Mouse (Mus musculus): Measurements from ENCODE around the gene Trim11.

Trim11 gene

GRCm38 (mm10) chr11:58980381-58980990 is 2.6 kb downstream of the Trim11 start:
- DNase-seq (ENCODE audit: low read depth, low spot score), result no peak

- no peak for DNase-seq (ENCODE audit: low read depth, low spot score)
These were observed 3.9 kb downstream of the Trim11 start for GRCm38 (mm10) chr11:58981541-58982447.

GRCm38 (mm10) chr11:58982471-58983097 is 4.7 kb downstream of the Trim11 start:
- no peak for DNase-seq (ENCODE audit: low read depth, low spot score)

GRCm38 (mm10) chr11:58983691-58984341 is 5.9 kb downstream of the Trim11 start:
- DNase-seq (ENCODE audit: low read depth, low spot score), result no peak

- DNase-seq (ENCODE audit: low read depth, low spot score), result no peak
These were observed 6.8 kb downstream of the Trim11 start for GRCm38 (mm10) chr11:58984657-58985056.

GRCm38 (mm10) chr11:58985299-58985917 is 7.5 kb downstream of the Trim11 start:
- DNase-seq (ENCODE audit: low read depth, low spot score), result no peak

DNA sequence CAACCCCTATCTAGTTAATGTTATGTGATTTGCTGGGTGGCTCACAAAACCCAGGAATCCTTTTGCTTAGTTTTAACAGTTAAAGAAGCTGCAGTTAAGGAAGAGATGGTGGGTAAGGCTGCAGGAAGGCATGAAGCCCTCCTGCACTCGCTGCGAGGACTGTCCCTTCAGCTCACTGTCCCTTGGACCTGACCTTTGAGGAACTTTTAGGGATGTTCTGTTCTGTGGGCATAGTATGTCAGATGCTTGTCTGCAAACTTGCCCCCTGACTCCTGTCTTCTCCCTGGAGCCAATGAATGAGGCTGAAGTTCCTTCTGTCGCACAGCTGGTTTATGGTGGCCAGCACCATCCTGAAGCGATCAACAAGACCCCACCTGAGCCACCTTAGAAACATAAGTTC is 11.3 kb downstream of the Trim11 start:
- no peak for DNase-seq (ENCODE audit: low read depth, low spot score)

DNA sequence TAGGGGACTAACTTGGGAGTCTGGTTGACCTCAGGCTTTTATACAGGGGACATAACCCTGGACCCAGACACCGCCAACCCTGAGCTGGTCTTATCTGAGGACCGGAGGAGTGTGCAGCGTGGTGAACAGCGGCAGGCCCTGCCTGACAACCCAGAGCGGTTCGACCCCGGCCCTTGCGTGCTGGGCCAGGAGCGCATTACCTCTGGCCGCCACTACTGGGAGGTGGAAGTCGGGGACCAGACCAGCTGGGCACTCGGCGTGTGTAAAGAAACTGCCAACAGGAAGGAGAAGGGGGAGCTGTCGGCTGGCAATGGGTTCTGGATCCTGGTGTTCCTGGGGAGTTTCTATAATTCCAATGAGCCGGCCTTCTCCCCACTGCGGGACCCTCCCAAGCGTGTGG is 12.2 kb downstream of the Trim11 start:
- DNase-seq (ENCODE audit: low read depth, low spot score), result no peak

DNA sequence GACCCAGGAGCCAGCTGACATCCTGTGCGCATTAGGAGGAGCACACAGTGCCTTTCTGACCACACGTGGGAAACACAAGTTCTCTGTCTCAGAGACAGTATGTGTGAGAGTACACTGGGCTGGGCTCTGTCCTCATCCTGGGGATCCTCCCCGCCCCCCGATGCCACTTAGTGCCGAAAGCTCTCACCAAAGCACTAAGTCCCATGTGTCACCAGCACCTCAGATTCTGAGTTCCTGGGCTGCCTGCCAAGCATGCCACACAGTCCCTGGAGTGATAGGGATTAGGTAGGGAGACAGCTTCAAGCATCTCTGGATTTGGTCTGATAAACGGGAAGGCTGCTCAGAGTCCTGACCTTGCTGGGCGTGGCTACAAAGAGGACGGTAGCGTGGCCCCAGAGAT is 12.9 kb downstream of the Trim11 start:
- no peak for DNase-seq (ENCODE audit: low read depth, low spot score)

- DNase-seq (ENCODE audit: low read depth, low spot score), result no peak
These were observed 14.0 kb downstream of the Trim11 start for GRCm38 (mm10) chr11:58991911-58992310.

DNA sequence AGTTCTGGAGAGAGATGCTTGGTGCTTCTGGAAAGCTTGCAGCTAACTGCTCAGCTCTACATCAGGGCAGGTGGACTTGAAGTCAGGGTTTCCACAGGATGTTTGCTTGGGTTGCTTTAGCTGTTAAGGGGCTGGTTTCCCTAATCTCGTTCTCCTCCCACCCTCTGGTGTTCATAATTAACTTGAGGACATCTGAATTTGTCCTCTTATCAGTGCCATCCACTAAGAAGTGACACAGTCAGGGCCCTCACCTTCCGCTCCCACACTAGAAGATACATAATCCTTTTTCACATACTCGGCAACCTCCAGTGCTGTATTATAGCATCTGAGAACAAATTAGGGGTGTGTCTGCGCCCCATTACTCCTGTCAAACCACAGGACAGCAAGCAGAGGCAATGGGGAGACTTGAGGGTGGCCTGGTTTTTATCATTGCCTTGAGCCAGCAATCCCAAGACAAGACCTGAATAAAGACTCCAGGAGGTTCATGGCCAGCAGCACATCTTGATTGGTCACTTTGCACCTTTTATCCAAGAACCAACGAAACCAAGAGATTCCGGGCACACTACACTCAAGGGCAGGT is 15.3 kb downstream of the Trim11 start:
- no peak for DNase-seq (ENCODE audit: low read depth, low spot score)

GRCm38 (mm10) chr11:58994337-58994826 is 16.5 kb downstream of the Trim11 start:
- peak; percentile 48 for DNase-seq (ENCODE audit: low read depth, low spot score)

- no peak for DNase-seq (ENCODE audit: low read depth, low spot score)
These were observed 17.3 kb downstream of the Trim11 start for GRCm38 (mm10) chr11:58995061-58995806.

- no peak for DNase-seq (ENCODE audit: low read depth, low spot score)
These were observed 18.0 kb downstream of the Trim11 start for GRCm38 (mm10) chr11:58995807-58996370.

DNA sequence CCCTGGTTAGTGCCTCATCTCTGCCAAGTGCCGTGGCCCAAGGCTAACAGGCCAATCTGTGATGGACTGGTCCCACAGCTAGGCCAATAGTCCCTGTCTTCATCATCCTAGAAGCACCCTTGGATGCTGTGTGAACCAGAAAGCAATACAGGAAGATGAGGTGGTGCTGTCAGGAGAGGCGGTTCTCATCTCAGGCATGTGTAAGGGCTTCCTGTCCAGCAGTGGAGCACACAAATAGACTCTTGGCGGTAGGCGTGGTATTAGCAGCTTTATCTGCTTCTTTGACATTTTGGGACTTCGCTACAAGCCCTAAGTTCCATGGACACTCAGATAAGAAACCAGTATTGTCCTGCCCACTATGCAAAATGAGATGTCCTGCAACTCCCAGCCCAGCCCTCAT is 19.6 kb downstream of the Trim11 start:
- no peak for DNase-seq (ENCODE audit: low read depth, low spot score)

- no peak for DNase-seq (ENCODE audit: low read depth, low spot score)
These were observed 21.3 kb downstream of the Trim11 start for GRCm38 (mm10) chr11:58999158-58999557.

DNA sequence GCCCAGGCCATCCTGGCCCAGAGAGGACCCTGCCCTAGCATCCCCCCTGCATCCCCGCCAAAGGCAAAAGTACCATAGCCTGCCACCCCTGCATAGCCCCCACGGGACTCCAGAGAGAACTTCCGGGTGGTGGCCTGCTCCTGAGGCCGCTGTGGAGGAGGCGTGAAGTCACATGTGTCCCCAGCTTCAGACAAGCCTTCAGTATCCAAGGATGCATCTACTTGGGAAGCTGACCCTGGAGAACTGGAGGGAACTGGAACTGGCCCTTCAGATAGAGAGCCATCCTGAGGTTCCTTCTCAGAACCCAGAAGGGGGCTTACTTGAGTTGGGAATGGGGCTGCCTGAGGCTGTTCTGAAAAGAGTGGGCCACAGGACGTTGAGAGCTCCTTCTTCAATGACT is 21.9 kb downstream of the Trim11 start:
- no peak for DNase-seq (ENCODE audit: low read depth, low spot score)

DNA sequence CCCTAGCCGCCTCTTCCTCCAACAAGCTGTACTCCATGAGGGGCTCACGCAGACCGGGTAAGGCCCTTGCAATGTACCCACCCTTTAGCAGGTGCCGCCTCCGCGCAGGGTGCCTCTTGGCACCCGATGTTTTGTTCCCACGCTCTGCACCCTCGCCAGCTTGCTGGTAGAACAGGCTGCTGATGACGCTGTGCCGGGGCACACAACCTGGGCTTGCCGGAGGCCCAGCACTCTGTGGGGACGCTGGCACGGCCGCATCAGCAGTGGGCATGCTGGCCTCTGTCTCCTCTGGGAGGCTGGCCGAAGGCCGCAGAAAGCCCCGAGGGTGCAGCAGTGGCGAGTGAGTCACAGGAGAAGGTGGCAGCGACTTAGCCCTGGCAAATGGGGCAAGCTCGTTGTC is 22.7 kb downstream of the Trim11 start:
- DNase-seq (ENCODE audit: low read depth, low spot score), result no peak

GRCm38 (mm10) chr11:59002327-59003079 is 24.6 kb downstream of the Trim11 start:
- DNase-seq (ENCODE audit: low read depth, low spot score), result no peak
